Mouse (Mus musculus) monocyte, adult 2 months (primary cell): Measurements from ENCODE around the gene Scaf4.
"Not testable (repeated sequence)": the region's sequence is repeated elsewhere in the genome, so short reads cannot be mapped to it uniquely, and the experiment has no call there.

Experiments
- DNase-seq, 2 experiments: peaks; one replicate each; pipeline ENCODE4 v3.0.0; 2022; ENCODE audit warnings: low spot score in 2 of 2, low read depth in 1 of 2

Gene Scaf4

GRCm38 (mm10) chr16:90239128-90239746, 45.1 kb downstream of the Scaf4 start:
- no peak for DNase-seq

- no peak for DNase-seq
Observed at GRCm38 (mm10) chr16:90235188-90235587, 49.1 kb downstream of the Scaf4 start.

GRCm38 (mm10) chr16:90234617-90235016, 49.7 kb downstream of the Scaf4 start:
- no peak for DNase-seq

GRCm38 (mm10) chr16:90233702-90234101, 50.6 kb downstream of the Scaf4 start:
- DNase-seq: no peak

GRCm38 (mm10) chr16:90231302-90231701, 53.0 kb downstream of the Scaf4 start:
- no peak for DNase-seq

GRCm38 (mm10) chr16:90229897-90230296, 54.4 kb downstream of the Scaf4 start:
- DNase-seq: no peak

GRCm38 (mm10) chr16:90221441-90222070, 62.7 kb downstream of the Scaf4 start:
- no peak for DNase-seq

- DNase-seq: peak in 1 of 2 experiments; percentile 18
Observed at GRCm38 (mm10) chr16:90220892-90221431, 63.3 kb downstream of the Scaf4 start.

- DNase-seq: peak; percentile 86 to 96
Observed at GRCm38 (mm10) chr16:90220026-90220891, 64.0 kb downstream of the Scaf4 start, which contains the start of gene Sod1. Gene Sod1, plus strand, starts transcription at chr16:90220754.

GRCm38 (mm10) chr16:90219445-90219844, 64.9 kb downstream of the Scaf4 start:
- DNase-seq: not testable (repeated sequence)

- DNase-seq: no peak
Observed at GRCm38 (mm10) chr16:90217926-90218325, 66.4 kb downstream of the Scaf4 start.

GRCm38 (mm10) chr16:90217356-90217755, 66.9 kb downstream of the Scaf4 start:
- DNase-seq: no peak

- no peak for DNase-seq
Observed at GRCm38 (mm10) chr16:90216414-90216813, 67.9 kb downstream of the Scaf4 start.

- not testable (repeated sequence) for DNase-seq
Observed at GRCm38 (mm10) chr16:90215879-90216278, 68.4 kb downstream of the Scaf4 start.

GRCm38 (mm10) chr16:90214731-90215565, 69.4 kb downstream of the Scaf4 start:
- DNase-seq: no peak

GRCm38 (mm10) chr16:90213477-90214339, 70.6 kb downstream of the Scaf4 start:
- DNase-seq: no peak

- no peak for DNase-seq
Observed at GRCm38 (mm10) chr16:90211767-90212166, 72.5 kb downstream of the Scaf4 start.

- no peak for DNase-seq
Observed at GRCm38 (mm10) chr16:90210717-90211116, 73.6 kb downstream of the Scaf4 start.

GRCm38 (mm10) chr16:90208996-90209395, 75.3 kb downstream of the Scaf4 start:
- no peak for DNase-seq

- DNase-seq: no peak
Observed at GRCm38 (mm10) chr16:90204868-90205267, 79.4 kb downstream of the Scaf4 start.
